Comparison of ENCODE assay signal across 18 mouse cellular contexts in genomic region chr10:70374726-70375125, GRCm38 (mm10).
A peak's percentile ranks its signal among the peaks of the same experiment; 100 is the strongest.
DNase-seq lines count a peak whose midpoint lies in the region; TF ChIP-seq lines count a peak whose summit lies in the region.
"Had no signal": no experiment of that assay in that cellular context is flagged by ENCODE, and none has a peak within 500 bp of the region (broad histone marks: within the 10 kb centered on the region; RNA-seq: fewer than 3 reads in every experiment).

No protein-coding gene starts in this region.

- no peak overlapping the region for H3K4me3 ChIP-seq in left cerebral cortex, adult 2 months
- H3K4me3 ChIP-seq: embryonic facial prominence, embryonic 15.5 days; erythroblast, embryonic 14.5 days; forebrain, embryonic 10.5 days; heart, embryonic 13.5 days; hindbrain, embryonic 12.5 days had no signal

- TF ChIP-seq CTCF in left cerebral cortex, adult 2 months (IDR thresholded peaks at IDR 0.05): no peak

- peak; percentile 74 for DNase-seq in adrenal gland, adult 2 months
- DNase-seq in adrenal gland, adult 18-20 months (ENCODE audit: low spot score in 2 of 2): no peak
- peak; percentile 26 for DNase-seq in kidney, postnatal 14 days
- no peak for DNase-seq in kidney, adult 18-20 months
- DNase-seq in adipocyte (ENCODE audit: low spot score): peak; percentile 3
- DNase-seq in left cerebral cortex, adult 2 months (ENCODE audit: extremely low spot score in 1 of 2, low spot score in 2 of 2): no peak
- no peak for DNase-seq in cerebellum, adult 11-12 months
- DNase-seq: cerebellum, adult 8-10 months; cerebellum, postnatal 14 days; embryo, embryonic 11 days; gastrocnemius, postnatal 36 days; heart, adult 11 months; heart, postnatal 4 days had no signal

- intact Hi-C loops in left cerebral cortex, adult 2 months (cut with DNase I): loop anchor here (5.0 kb wide), 2 partner anchors 143 to 168 kb away; no protein-coding TSS in a partner anchor

- no peak overlapping the region for H3K27ac ChIP-seq in left cerebral cortex, adult 2 months
- H3K27ac ChIP-seq: embryonic facial prominence, embryonic 15.5 days; forebrain, embryonic 10.5 days; heart, embryonic 13.5 days; hindbrain, embryonic 12.5 days had no signal

Comparison
In these comparisons a context has a peak if more than half of its experiments do, and no peak if none do; other contexts are left out.
1. DNase-seq: peak in adrenal gland, adult 2 months (single experiment), kidney, postnatal 14 days (single experiment) and adipocyte (single experiment); none in adrenal gland, adult 18-20 months (0 of 2), kidney, adult 18-20 months (single experiment), left cerebral cortex, adult 2 months (0 of 2) and cerebellum, adult 11-12 months (single experiment).